Mouse (Mus musculus) spleen, postnatal 14 days (tissue): ENCODE results near the gene Mcm7.
A peak's percentile ranks its signal among the peaks of the same experiment; 100 is the strongest.
"Not testable (repeated sequence)": the region's sequence is repeated elsewhere in the genome, so short reads cannot be mapped to it uniquely, and the experiment has no call there.

Experiments used
- DNase-seq, 2 experiments: peaks; one replicate each; pipeline ENCODE4 v3.0.0; 2021 to 2022; ENCODE audit warnings: low spot score in 2 of 2

The Mcm7 gene

DNA sequence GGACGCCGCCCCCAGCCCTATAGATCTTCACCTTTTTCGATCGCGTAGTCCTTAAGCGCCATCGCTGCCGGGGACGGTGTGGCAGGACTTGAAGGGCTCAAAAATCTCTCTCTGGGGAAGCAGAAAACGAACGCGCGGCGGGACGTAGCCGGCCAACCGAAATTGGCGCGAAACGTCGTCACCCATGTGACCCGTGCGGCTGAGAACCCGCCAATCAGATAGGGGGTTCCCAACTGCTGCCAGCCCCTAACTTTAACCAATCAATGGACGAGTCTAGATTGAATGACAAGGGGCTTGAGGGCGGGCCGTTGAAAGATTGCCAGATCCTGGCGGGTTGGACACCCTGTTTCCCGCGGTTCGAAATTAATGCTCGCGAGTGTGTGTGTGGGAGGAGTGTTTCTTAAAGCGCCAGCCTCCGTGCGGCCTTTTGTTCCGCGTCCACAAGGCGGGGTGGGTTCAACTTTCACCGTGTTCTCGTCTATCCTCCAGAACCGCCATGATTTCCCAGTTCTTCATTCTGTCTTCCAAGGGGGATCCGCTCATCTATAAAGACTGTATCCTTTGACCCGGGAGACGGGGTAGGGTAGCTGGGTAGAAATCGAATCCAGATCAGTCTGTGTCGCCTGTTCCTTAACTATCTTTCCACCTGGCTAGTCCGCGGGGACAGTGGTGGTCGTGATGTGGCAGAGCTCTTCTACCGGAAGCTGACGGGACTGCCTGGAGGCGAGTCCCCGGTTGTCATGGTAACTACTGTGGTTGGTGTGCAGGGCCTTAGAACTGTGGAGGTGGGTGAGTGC lies at the start of gene Mcm7, which contains the start of gene Ap4m1:
Mcm7 (minus strand) TSS at position 728 of the 797 bp plus-strand sequence.
Ap4m1 (plus strand) TSS at position 308 of the 797 bp plus-strand sequence.
- peak; percentile 88 to 89 for DNase-seq

DNA sequence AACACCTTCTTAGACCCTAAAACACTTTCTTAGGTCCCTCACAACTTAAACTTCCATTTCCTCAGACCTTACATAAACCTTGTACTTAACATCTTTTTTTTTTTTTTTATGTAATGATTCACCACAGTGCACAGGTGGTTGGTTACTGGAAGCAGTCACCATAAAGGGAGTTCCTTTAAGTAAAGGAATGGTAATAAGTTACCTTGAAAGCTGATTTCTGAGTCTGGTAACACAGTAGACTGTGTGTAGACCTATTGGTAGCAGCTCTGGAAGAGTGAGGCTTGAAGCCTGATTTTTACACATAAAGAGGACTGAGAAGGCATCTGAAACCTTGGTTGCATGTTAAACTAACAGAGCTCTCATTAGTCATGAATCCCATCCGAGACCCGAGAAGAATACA lies 47.6 kb upstream of the Mcm7 start:
- DNase-seq = no peak

DNA sequence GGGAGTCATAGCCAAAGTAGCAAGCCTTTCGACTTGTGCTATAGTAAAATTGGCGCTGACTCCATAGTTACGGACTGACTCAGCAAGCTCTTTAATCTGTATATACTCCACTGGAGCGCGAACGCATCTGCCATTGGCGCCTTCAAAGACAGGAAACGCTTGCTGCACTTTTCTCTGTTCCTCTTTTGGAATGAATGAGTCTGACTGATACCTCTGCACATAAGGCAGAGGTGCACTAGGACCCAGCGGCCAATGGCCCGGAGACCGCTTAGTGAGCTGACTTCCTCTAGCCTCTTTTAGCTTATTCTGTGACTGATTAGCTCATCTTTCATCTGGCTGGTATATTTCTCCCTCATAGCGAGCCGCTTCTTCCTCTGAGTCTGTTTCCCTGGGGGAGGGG lies 44.4 kb upstream of the Mcm7 start:
- DNase-seq = not testable (repeated sequence)

DNA sequence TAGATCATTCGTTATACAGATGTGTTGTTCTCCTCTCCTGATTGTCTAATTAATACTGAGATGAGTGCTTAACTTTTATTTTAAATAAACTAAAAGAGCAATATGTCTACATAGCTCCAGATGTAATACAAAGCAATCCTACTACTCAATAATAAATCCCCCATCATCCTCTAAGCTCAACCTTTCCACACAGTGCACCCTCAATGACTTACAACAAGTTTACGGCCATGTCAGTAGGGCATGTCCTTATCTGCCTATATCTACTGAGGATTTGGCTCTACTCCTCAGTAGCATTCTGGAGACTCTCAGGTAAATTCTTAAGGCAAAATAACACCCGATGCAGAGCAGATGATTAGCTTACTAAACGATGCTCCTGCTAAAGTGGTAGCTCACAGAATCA lies 35.7 kb upstream of the Mcm7 start:
- DNase-seq = no peak

DNA sequence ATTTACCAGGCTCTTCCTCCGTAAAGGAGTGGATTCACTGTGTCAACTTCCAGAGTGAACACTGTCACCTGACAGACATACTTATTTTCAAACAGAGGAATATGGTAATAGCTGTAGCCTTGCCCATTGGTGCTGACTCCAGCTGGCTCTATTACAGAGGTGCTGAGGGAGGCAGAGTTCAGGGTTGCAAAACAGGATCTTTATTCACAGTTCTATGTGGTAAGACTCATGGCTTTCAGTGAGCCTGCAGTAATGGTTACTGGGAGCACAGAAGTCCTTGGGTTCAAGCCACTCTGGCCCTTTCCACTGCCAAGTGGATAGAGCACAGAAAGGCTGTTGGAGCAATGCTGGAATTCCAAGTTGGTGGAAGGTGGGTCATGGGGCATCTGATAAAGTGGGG lies 35.0 kb upstream of the Mcm7 start:
- DNase-seq = no peak

DNA sequence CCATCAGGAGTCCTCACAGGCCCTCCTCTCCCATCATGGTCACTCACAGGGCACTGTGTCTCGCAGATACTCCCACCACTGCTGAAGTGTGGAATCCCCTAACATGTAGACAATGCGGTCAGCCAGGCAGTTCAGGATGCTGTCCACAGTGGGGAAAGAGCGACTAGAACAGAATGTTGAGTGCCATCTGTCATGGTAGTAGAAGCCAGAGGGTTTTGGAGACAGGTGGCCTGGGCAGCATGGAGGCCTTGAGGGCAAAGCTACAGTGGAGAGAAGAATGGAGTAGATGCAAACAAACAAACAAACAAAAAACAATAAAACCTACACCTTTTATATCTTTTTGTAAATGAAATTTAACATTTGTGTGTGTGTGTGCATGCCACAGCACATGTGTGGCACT lies 29.9 kb upstream of the Mcm7 start:
- DNase-seq = no peak

DNA sequence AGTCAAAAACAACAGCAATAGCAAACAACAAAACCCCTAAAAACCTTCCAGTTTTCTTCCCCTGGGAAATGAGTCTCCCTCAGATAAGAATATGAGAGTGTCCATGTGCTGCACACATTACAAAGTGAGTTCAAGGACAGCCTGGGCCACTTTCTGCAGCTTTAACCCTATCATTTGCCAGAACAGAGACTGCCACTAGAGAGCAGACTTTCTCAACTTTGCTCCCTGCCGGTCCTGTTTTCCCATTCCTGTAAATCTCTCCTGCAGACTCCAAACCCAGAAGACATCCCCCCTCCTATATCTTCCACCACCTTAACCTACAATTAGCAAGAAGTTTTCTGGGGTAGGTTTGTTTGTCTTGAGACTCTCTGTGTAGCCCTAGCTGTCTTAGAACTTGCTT lies 27.4 kb upstream of the Mcm7 start:
- DNase-seq = no peak

DNA sequence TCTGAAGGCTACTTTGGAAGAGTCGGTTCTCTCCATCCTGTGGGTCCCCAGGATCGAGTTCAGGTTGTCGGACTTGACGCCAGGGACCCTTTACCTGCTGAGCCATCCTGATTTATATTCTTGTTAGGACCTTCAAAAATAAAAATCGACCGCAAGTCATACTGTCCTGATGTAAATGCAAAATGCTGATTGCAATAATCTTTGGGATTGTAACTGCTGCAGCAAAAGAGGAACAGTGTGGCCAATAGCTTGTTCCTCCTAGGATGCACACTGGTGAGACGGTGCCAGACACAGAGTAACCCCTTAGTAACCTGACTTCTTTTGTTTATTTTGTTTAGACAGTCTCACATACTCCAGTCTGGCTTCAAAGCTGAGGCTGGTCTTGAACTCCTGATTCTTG lies 23.2 kb upstream of the Mcm7 start:
- DNase-seq = no peak

DNA sequence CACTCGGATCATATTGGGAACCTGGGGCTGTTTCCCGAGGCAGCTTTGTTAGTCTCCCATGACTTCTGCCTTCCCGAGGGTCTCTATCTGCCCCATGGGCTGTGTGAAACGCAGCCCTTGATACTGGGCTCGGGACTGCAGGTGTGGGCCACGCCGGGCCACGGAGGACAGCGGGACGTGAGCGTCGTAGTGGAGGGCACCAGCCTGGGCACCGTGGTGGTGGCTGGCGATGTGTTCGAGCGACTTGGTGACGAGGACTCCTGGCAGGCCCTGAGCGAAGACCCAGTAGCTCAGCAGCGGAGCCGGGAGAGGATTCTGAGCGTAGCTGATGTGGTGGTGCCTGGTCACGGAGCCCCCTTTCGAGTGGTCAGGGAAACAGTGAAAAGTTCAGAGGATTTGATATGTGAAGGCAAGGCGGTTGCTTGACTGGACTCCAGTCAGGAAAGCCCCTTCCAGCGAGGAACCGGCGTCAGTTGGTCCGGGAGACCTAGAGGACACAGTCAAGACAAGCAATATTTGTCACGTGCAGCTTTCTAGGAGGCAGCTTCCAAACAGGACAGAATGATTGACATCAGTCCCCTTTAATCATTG lies 22.6 kb upstream of the Mcm7 start:
- DNase-seq = no peak

DNA sequence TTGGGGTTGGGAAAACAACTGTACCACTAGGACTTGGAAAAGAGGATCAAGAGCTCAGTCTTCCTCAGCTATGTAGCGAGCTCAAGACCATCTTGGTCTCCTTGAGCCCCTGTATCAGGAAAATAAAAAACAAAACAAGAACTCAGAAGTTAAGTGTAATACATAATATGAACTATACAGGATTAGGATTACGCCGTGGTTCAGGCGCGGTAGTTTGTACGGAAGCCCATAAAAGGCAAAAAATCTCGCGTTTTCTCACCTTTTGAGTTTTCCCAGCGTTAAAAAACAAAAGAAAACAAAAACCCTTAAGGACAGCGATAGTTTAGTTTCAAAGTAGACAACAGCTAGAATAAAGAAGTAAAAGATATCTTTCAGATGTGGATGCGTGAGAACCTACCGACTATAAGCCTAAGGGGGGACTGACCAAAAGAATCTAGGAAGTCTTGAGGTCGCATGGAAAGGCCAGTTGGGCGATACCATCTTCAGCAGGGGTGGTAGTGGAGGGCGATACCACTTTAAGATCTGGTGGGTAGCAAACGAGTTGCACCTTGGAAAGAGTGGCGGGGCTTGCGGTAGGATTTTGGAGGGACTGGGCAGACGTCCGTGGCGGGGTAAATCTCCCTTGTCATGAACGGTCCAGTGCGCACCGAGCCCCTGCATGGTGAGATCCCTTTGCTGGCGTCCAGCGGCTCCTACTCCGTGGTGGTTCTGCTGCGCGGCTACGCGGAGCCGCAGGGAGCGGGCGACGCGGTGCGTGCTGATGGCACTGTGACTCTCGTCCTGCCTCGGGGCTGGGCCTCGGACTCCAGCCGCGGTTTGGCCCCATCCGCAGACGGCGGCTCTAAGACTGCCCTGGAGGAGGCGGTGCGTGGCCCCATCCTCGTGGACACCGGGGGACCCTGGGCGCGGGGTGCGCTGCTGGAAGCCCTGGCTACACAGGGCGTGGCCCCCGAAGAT lies 21.8 kb upstream of the Mcm7 start, which contains the start of gene Mblac1:
Mblac1 (plus strand) TSS at position 544 of the 957 bp plus-strand sequence.
- peak; percentile 71 to 72 for DNase-seq

DNA sequence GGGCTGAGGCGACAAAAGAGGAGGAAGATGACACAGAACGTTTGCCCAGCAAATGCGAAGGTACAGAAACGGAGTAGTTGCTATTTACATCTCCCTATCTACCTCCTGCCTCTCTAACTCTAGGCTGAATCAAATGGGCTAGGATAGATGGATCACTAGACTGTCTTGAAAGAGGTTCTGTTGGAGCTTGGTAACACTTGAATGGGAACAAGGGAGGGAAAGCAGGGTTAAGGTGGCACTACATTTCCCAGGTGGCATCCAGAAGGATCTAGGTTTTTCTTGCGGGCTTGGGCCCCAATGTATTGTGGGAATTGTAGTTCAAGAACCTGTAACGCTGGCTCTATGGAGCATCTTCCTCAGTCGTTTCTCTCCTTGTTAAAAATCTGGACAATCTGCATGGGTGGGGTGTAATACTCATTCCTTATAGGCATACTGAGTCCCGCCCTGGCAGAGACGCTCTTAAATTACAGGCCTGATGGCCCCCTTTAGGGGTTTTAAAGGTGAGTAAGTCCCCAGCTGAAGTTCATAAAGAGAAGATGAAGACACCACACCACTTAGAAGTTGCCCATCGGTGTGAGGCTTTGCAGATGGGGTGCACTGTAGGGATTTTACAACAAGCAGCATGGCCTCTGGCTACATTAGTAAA lies 15.6 kb upstream of the Mcm7 start:
- DNase-seq = peak in 1 of 2 experiments; percentile 38

DNA sequence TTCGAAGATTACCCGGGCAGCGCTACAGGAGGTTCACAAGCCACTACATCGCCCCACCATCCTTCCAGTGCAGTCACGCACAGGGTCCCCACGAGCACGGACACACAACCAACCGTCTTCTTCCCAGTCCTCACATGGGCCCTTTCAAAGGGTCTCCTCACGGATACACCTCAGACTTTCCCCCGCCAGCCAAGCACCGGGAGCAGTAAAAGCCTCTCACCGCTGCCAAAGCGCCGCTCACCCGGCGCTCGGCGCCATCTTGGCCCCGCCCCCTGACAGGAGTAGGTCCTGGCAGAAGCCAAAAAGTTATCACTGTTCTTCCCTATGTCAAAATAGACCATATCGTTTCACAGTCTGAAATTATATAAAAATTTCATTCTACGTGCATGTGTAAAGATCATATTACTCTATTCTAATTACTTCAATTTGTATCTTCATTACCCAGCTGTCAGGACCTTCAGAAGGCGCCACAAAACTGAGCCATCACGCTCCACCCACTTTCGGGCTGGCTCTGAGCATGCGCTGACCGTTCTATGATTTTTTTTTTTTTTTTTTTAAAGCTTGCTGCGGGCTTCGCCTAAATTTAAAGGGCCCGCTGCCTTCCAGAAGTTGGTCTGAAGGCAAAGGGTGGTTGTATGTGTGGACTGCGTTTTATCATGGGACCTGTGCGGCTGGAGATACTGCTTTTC lies 14.9 kb upstream of the Mcm7 start, which contains the start of the genes Taf6 and Cnpy4:
Taf6 (minus strand) TSS at position 502 of the 689 bp plus-strand sequence.
Cnpy4 (plus strand) TSS at position 536 of the 689 bp plus-strand sequence.
- DNase-seq = peak; percentile 67 to 76

DNA sequence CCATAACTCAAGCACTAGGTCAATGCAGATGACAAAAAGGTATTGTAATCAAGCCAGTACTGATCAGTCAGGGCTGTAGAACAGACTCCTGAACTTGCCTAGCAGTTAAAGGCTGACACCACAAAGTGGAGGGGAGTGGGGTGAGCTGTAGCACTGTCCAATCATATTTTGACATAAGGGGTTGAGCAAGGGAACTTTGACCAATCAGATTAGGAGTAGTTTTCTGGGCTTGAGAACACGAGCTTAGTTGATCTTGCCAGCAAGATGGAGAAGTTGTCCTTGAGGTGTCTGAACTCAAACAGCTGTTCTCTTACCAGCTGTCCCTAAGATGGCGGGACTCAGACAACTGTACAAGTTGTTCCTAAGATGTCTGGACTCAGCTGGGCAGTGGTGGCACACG lies 995 bp upstream of the Mcm7 start:
- no peak for DNase-seq

DNA sequence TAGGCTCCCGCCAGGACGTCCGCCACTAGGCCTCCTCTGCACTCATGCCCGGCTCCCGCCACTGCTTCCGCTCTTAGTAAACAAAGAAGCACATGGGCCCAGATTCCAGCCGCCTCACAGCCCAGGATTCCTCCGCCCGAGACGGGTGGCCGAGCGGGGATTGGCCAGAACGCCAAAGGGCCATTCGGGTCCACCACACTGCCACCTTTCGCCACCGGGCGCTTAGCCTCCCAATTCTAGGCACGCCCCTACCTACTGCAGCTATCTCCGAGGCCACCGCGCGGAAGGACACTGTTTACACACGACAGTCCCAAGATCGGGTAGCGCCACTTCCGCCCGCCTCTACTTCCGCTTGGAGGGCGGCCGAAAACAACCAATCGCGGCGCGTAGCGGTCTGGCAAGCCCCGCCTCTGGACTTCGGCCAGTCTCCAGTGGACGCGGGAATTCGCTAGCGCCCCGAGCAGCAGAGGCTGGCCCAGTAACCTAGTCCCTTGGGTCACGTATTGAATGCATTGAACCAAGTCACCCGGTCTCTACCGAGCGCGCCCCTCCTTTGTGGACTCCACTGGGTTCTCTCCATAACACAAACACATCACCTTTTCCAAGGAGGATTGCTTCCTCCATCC lies 1.2 kb downstream of the Mcm7 start:
- DNase-seq = peak; percentile 91 to 92

DNA sequence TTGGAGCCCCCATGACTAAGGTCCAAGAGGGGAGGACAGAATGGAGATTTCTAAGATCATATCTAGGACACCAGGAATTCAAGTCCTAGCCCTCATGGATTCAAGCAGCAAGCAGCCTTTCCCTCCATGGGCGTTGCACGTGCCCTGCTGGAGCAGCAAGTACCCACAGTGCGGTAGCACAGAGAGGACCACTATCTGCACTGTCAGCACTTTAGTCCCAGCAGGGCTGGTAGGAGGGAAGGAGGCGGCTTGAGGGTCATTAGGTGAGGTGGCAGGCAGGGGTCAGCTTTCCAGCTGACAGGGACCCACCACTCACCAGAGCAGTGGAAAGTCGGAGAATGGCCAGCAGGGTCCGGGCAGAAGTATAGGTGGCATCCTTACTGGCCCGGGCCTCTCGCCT lies 6.6 kb downstream of the Mcm7 start:
- no peak for DNase-seq

DNA sequence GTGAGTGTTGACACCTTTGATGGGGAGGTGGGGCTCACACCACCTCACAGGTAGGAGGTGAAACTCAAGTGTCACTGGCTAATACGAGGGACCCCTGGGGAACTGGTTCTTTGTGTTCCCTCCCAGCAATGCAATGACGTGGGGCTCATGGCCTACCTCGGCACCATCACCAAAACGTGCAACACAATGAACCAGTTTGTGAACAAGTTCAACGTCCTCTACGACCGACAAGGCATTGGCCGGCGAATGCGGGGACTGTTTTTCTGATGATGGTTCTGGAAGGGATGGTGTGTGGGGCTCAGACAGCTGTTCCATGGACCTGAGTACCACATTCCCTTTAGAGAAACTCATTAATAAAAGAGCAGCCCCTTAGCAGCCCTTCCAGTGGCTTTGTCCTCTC lies 8.6 kb downstream of the Mcm7 start:
- DNase-seq = no peak

DNA sequence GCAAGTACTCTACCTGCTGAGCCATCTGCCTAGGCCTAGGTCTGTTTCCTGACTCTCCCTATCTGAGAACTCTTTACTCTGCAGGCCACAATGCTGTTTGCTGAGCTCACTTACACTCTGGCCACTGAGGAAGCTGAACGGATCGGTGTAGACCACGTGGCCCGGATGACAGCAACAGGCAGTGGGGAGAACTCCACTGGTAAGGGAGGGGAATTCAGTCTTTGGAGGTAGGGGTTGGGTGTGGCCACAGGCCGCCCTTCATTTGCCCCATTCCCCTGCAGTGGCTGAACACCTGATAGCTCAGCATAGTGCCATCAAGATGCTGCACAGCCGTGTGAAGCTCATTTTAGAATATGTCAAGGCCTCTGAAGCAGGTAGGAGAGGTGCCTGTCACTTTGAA lies 9.2 kb downstream of the Mcm7 start:
- DNase-seq = no peak

DNA sequence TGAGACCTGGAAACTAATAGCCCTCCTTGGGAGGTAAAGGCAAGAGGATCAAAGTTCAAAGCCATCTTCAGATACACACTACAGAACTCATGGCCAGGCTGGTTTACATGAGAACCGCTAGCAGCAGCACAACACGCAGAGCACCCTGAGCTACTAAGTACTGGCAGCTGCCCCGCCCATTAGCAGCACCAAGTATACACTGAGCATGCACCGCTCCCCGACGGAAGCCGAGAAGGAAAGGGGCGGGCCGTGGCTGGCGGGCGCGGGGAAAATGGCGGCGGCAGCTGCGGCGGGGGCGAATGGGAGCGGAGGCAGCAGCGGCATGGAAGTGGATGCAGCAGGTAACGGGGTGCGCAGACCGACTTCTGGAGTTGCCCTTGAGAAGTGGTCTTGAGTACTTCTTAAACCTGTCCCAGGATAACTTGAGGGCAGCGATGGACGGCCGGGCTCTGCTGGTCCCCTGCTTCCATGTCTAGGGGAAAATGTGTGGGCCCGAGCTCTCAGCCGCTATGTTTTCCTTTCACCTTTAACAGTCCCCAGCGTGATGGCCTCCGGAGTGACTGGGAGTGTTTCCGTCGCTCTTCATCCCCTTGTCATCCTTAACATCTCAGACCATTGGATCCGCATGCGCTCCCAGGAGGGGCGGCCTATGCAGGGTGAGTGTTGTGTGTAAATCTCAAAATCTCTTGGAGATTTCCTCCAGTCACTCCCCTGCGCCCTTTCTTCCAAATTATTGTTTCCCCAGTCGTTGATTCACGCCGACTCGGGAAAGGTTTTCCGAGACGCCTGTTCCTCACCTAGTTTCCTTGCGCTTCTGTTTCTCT lies 11.2 kb downstream of the Mcm7 start, which contains the start of gene Cops6:
Cops6 (plus strand) TSS at position 230 of the 824 bp plus-strand sequence.
- peak; percentile 87 to 94 for DNase-seq

DNA sequence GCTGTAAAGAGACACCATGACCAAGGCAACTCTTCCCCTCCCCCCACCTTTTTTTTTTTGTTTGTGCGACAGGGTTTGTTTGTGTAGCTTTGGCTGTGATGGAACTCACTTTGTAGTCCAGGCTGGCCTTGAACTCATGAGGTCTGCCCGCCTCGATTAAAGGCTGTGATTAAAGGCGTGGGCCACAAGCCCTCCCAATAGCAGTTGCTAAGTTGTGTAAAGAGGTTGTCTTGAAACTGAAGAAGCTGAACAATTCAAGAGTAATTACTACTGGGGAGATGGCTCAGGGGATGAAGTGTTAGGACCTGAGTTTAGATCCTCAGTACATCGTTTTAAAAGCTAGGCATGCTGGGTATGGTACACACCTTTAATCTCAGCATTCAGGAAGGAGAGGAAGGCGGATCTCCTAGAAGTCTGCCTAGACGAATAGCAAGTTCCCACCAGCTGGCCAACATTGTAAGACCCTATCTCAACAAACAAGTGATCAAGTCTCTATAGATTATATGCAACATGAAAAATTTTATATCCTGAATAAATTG lies 11.9 kb downstream of the Mcm7 start:
- DNase-seq = no peak
